Mouse (Mus musculus) megakaryocyte, embryonic 14.5 days (primary cell): ENCODE results near the gene Tnpo1.

ENCODE experiments used
- FLI1 ChIP-seq: IDR thresholded peaks from 2 replicates; pipeline ENCODE4 v1.6.1; 2012; ENCODE audit warnings: low read length, inconsistent platforms, mixed read lengths
- GATA1 ChIP-seq: IDR thresholded peaks from 3 replicates; pipeline ENCODE4 v1.6.1; 2012; ENCODE audit warnings: mixed read lengths, low read length, inconsistent platforms, borderline replicate concordance

- TF ChIP-seq GATA1: no peak
- no peak for TF ChIP-seq FLI1
Measured at GRCm38 (mm10) chr13:98926958-98927242, 716 bp upstream of the Tnpo1 start.
